Mouse (Mus musculus) heart, embryonic 10.5 days (tissue): ENCODE data around the gene Fzd1. TPM values are rescaled to one million over a fixed set of nuclear protein-coding genes. Genes with fewer than 3 reads are reported as not detected.

Source experiments
- DNase-seq: peaks from one replicate; pipeline ENCODE4 v3.0.0-alpha.2; 2017; ENCODE audit warnings: low spot score
- H3K27ac ChIP-seq: fragments of 300-500 bp; sonication (generic); 2 replicates; pipeline ENCODE4 v1.5.1; 2016; ENCODE audit warnings: mild to moderate bottlenecking
- H3K27me3 ChIP-seq: fragments of 300-500 bp; sonication (generic); 2 replicates; pipeline ENCODE4 v1.6.1; 2016; ENCODE audit warnings: mild to moderate bottlenecking; ENCODE audit not compliant: poor library complexity, insufficient read depth, severe bottlenecking
- H3K36me3 ChIP-seq: fragments of 300-500 bp; sonication (generic); 2 replicates; pipeline ENCODE4 v1.6.1; 2016; ENCODE audit warnings: mild to moderate bottlenecking, moderate library complexity
- H3K4me1 ChIP-seq: fragments of 300-500 bp; sonication (generic); 2 replicates; pipeline ENCODE4 v1.6.1; 2016; ENCODE audit warnings: mild to moderate bottlenecking
- H3K4me3 ChIP-seq: fragments of 300-500 bp; sonication (generic); 2 replicates; pipeline ENCODE4 v1.5.1; 2016; ENCODE audit warnings: mild to moderate bottlenecking, moderate library complexity
- H3K9me3 ChIP-seq: fragments of 300-500 bp; sonication (generic); 2 replicates; pipeline ENCODE4 v1.6.1; 2016; ENCODE audit warnings: mild to moderate bottlenecking, moderate library complexity
- WGBS: fragments of 180-500 bp; shearing (Covaris S2); methylation state at CpG from one replicate; pipeline ENCODE4 v1.1.7; 2016; 5-methylcytosine and 5-hydroxymethylcytosine counted together
- polyA plus RNA-seq: library from polyadenylated mRNA; unstranded; fragments of >200 nt; fragmentation: Nextera tagmentation; extraction: Ambion mirVana; gene quantifications from 2 replicates; pipeline ENCODE4 v1.2.1, GENCODE M21; 2016

Fzd1 gene
- 12.9 and 25.1 TPM in 2 replicates for polyA plus RNA-seq

- peak; percentile 97 for DNase-seq
- Histone ChIP-seq H3K27ac (peak within 1 kb of the TSS; percentile 97), H3K4me3 (peak within 1 kb of the TSS; percentile 78), H3K27me3 (no peaks in the 10 kb centered on the region; the same call in 1 of the 2 replicates), H3K4me1 (peaks cover 33% of the 10 kb centered on the region), H3K36me3 (peaks cover 2% of the 10 kb centered on the region; the same call in 1 of the 2 replicates), H3K9me3 (no peaks in the 10 kb centered on the region)
- under 1% methylated on average over 33 of the region's 33 CpGs for WGBS
Observed at GRCm38 (mm10) chr5:4757902-4758301, at the start of gene Fzd1. Gene Fzd1, minus strand, starts transcription at chr5:4758035.

GRCm38 (mm10) chr5:4805228-4805627 lies 47.4 kb upstream of the Fzd1 start:
- Histone ChIP-seq H3K9me3 (no peaks in the 10 kb centered on the region), H3K27ac (no peak overlapping the region), H3K4me1 (peaks cover 17% of the 10 kb centered on the region; the same call in 1 of the 2 replicates), H3K27me3 (no peaks in the 10 kb centered on the region), H3K4me3 (no peak overlapping the region), H3K36me3 (no peaks in the 10 kb centered on the region)
- no peak for DNase-seq
- WGBS, result 62% methylated on average over 4 of the region's 4 CpGs

- Histone ChIP-seq H3K36me3 (no peaks in the 10 kb centered on the region), H3K4me3 (no peak overlapping the region), H3K27ac (no peak overlapping the region), H3K4me1 (peaks cover 17% of the 10 kb centered on the region; the same call in 1 of the 2 replicates), H3K9me3 (no peaks in the 10 kb centered on the region), H3K27me3 (no peaks in the 10 kb centered on the region)
- DNase-seq, result no peak
- 72% methylated on average over 5 of the region's 5 CpGs for WGBS
Observed at GRCm38 (mm10) chr5:4803708-4804107, 45.9 kb upstream of the Fzd1 start.

GRCm38 (mm10) chr5:4801971-4802370 lies 44.1 kb upstream of the Fzd1 start:
- H3K4me3 ChIP-seq, result no peak overlapping the region
- no peaks in the 10 kb centered on the region for H3K9me3 ChIP-seq
- no peak for DNase-seq
- H3K36me3 ChIP-seq, result no peaks in the 10 kb centered on the region
- H3K27me3 ChIP-seq, result no peaks in the 10 kb centered on the region
- H3K4me1 ChIP-seq, result peaks cover 12% of the 10 kb centered on the region; the same call in 1 of the 2 replicates
- H3K27ac ChIP-seq, result no peak overlapping the region

GRCm38 (mm10) chr5:4801096-4801850 lies 43.4 kb upstream of the Fzd1 start:
- DNase-seq, result no peak

GRCm38 (mm10) chr5:4791219-4791618 lies 33.4 kb upstream of the Fzd1 start:
- Histone ChIP-seq H3K27ac (no peak overlapping the region), H3K36me3 (no peaks in the 10 kb centered on the region), H3K4me1 (peaks cover 3% of the 10 kb centered on the region; the same call in 1 of the 2 replicates), H3K27me3 (no peaks in the 10 kb centered on the region), H3K9me3 (no peaks in the 10 kb centered on the region), H3K4me3 (no peak overlapping the region)
- no peak for DNase-seq
- whole genome bisulfite sequencing, result 55% methylated on average over 3 of the region's 3 CpGs

More at GRCm38 (mm10) chr5:4801096-4801850, 43.4 kb upstream of the Fzd1 start:
- Histone ChIP-seq H3K9me3 (no peaks in the 10 kb centered on the region), H3K36me3 (no peaks in the 10 kb centered on the region), H3K4me1 (peaks cover 12% of the 10 kb centered on the region; the same call in 1 of the 2 replicates), H3K27me3 (no peaks in the 10 kb centered on the region), H3K27ac (no peak overlapping the region), H3K4me3 (no peak overlapping the region)
- 85% methylated on average over 8 of the region's 8 CpGs for WGBS

GRCm38 (mm10) chr5:4790265-4790664 lies 32.4 kb upstream of the Fzd1 start:
- no peak overlapping the region for H3K4me3 ChIP-seq

GRCm38 (mm10) chr5:4788484-4788883 lies 30.6 kb upstream of the Fzd1 start:
- no peak overlapping the region for H3K4me3 ChIP-seq
- H3K27ac ChIP-seq, result no peak overlapping the region
- no peak for DNase-seq
- WGBS, result 88% methylated on average over 3 of the region's 3 CpGs
- H3K36me3 ChIP-seq, result no peaks in the 10 kb centered on the region
- no peaks in the 10 kb centered on the region for H3K27me3 ChIP-seq
- peaks cover 3% of the 10 kb centered on the region; the same call in 1 of the 2 replicates for H3K4me1 ChIP-seq
- H3K9me3 ChIP-seq, result no peaks in the 10 kb centered on the region

More at GRCm38 (mm10) chr5:4790265-4790664, 32.4 kb upstream of the Fzd1 start:
- Histone ChIP-seq H3K36me3 (no peaks in the 10 kb centered on the region), H3K27me3 (no peaks in the 10 kb centered on the region), H3K27ac (no peak overlapping the region), H3K4me1 (peaks cover 3% of the 10 kb centered on the region; the same call in 1 of the 2 replicates), H3K9me3 (no peaks in the 10 kb centered on the region)
- no peak for DNase-seq
- 92% methylated on average over 4 of the region's 4 CpGs for WGBS

- WGBS, result 63% methylated on average over 3 of the region's 3 CpGs
Observed at GRCm38 (mm10) chr5:4786816-4787215, 29.0 kb upstream of the Fzd1 start.

GRCm38 (mm10) chr5:4778274-4778673 lies 20.4 kb upstream of the Fzd1 start:
- H3K4me1 ChIP-seq, result no peaks in the 10 kb centered on the region
- H3K27ac ChIP-seq, result no peak overlapping the region
- H3K36me3 ChIP-seq, result no peaks in the 10 kb centered on the region
- DNase-seq, result no peak
- H3K9me3 ChIP-seq, result no peaks in the 10 kb centered on the region
- H3K27me3 ChIP-seq, result no peaks in the 10 kb centered on the region
- 86% methylated on average over 3 of the region's 3 CpGs for WGBS
- H3K4me3 ChIP-seq, result no peak overlapping the region

More at GRCm38 (mm10) chr5:4786816-4787215, 29.0 kb upstream of the Fzd1 start:
- H3K4me1 ChIP-seq, result peaks cover 3% of the 10 kb centered on the region; the same call in 1 of the 2 replicates
- no peaks in the 10 kb centered on the region for H3K36me3 ChIP-seq
- DNase-seq, result no peak
- no peak overlapping the region for H3K27ac ChIP-seq
- H3K9me3 ChIP-seq, result no peaks in the 10 kb centered on the region
- H3K27me3 ChIP-seq, result no peaks in the 10 kb centered on the region
- H3K4me3 ChIP-seq, result no peak overlapping the region

- Histone ChIP-seq H3K36me3 (no peaks in the 10 kb centered on the region), H3K9me3 (no peaks in the 10 kb centered on the region), H3K4me3 (no peak overlapping the region), H3K27ac (no peak overlapping the region), H3K27me3 (no peaks in the 10 kb centered on the region), H3K4me1 (no peaks in the 10 kb centered on the region)
- 69% methylated on average over 2 of the region's 2 CpGs for WGBS
- DNase-seq, result no peak
Observed at GRCm38 (mm10) chr5:4776495-4776894, 18.7 kb upstream of the Fzd1 start.

GRCm38 (mm10) chr5:4773090-4773772 lies 15.4 kb upstream of the Fzd1 start:
- 67% methylated on average over 9 of the region's 9 CpGs for WGBS
- Histone ChIP-seq H3K36me3 (no peaks in the 10 kb centered on the region), H3K9me3 (no peaks in the 10 kb centered on the region), H3K27me3 (no peaks in the 10 kb centered on the region), H3K4me3 (no peak overlapping the region), H3K4me1 (no peaks in the 10 kb centered on the region), H3K27ac (no peak overlapping the region)
- no peak for DNase-seq

GRCm38 (mm10) chr5:4770609-4771008 lies 12.8 kb upstream of the Fzd1 start:
- Histone ChIP-seq H3K36me3 (no peaks in the 10 kb centered on the region), H3K4me1 (peaks cover 16% of the 10 kb centered on the region), H3K9me3 (no peaks in the 10 kb centered on the region), H3K27ac (no peak overlapping the region), H3K4me3 (no peak overlapping the region), H3K27me3 (no peaks in the 10 kb centered on the region)
- WGBS, result 64% methylated on average over 1 of the region's 1 CpGs
- no peak for DNase-seq
